Mouse (Mus musculus): Measurements from ENCODE around the gene Sergef. TPM values are rescaled to one million over a fixed set of nuclear protein-coding genes. Genes with fewer than 3 reads are reported as not detected.

Sergef gene
- polyA plus RNA-seq, 1 experiment from 2014 or later, result 13.3 TPM

DNA sequence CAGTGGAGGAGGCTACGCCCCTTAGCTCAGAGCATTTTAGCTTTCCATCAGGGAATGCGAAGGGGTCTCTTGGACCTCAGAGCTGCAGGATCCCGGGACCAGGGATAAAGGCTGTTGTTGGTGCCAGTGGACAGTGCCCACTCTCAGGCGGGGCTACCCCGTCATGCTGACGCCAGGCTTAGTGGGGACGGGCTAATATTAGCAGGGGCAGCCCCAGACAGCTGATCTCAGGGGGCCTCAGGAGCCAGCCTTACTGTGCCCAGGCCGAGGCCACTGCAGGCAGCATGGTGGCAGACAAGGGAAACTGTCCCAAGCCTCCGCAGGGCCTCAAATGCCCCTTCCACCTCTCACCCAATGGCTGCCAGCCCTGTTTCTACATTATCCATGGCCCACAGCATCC is 231.0 kb downstream of the Sergef start:
- no peak overlapping the region for H3K27ac ChIP-seq (ENCODE audit: low read length)
- ATAC-seq (ENCODE audit: low read depth), result no peak
- H3K4me3 ChIP-seq (ENCODE audit: low read length), result no peak overlapping the region
- H3K27me3 ChIP-seq (ENCODE audit: control insufficient read depth, insufficient read depth, low read depth, low read length), result no peaks in the 10 kb centered on the region
- no peaks in the 10 kb centered on the region for H3K9me3 ChIP-seq (ENCODE audit: control insufficient read depth, low read length)
- WGBS, result 75% methylated on average over 9 of the region's 9 CpGs
- no peak overlapping the region for H3K4me2 ChIP-seq (ENCODE audit: low read depth, low read length)
- no peaks in the 10 kb centered on the region for H3K4me1 ChIP-seq (replicated peaks; ENCODE audit: control insufficient read depth, insufficient read depth, low read length)
- no peak overlapping the region for H3K9ac ChIP-seq (ENCODE audit: low read length)
- H3K36me3 ChIP-seq (ENCODE audit: control insufficient read depth, insufficient read depth, low read length), result no peaks in the 10 kb centered on the region

DNA sequence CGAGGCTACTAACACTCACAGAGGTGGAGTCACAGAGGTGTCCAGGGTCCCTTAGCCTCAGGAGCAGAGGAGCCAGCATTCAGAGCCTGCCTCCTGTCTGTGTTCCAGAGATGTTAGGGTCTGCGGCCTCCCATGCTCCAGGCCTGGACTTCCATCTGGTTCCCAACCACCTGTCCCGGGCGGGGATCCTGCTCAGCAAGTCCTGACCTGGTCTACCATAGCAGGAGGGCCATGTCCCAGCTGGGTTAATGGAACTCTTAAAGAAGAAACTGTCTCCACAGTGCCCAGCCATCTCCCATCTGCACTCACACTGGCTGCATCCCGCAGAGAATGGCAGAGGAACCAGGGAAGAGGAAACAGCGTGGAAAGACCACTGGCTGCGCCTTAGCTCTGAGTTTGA is 234.9 kb downstream of the Sergef start:
- Histone ChIP-seq H3K27ac (ENCODE audit: low read length) (no peak overlapping the region), H3K36me3 (ENCODE audit: control insufficient read depth, insufficient read depth, low read length) (no peaks in the 10 kb centered on the region), H3K4me1 (replicated peaks; ENCODE audit: control insufficient read depth, insufficient read depth, low read length) (no peaks in the 10 kb centered on the region), H3K9me3 (ENCODE audit: control insufficient read depth, low read length) (no peaks in the 10 kb centered on the region), H3K9ac (ENCODE audit: low read length) (no peak overlapping the region), H3K4me2 (ENCODE audit: low read depth, low read length) (no peak overlapping the region), H3K27me3 (ENCODE audit: control insufficient read depth, insufficient read depth, low read depth, low read length) (peaks cover 5% of the 10 kb centered on the region; the same call in 1 of the 2 replicates), H3K4me3 (ENCODE audit: low read length) (no peak overlapping the region)
- WGBS, result 73% methylated on average over 7 of the region's 7 CpGs
- ATAC-seq (ENCODE audit: low read depth), result no peak

DNA sequence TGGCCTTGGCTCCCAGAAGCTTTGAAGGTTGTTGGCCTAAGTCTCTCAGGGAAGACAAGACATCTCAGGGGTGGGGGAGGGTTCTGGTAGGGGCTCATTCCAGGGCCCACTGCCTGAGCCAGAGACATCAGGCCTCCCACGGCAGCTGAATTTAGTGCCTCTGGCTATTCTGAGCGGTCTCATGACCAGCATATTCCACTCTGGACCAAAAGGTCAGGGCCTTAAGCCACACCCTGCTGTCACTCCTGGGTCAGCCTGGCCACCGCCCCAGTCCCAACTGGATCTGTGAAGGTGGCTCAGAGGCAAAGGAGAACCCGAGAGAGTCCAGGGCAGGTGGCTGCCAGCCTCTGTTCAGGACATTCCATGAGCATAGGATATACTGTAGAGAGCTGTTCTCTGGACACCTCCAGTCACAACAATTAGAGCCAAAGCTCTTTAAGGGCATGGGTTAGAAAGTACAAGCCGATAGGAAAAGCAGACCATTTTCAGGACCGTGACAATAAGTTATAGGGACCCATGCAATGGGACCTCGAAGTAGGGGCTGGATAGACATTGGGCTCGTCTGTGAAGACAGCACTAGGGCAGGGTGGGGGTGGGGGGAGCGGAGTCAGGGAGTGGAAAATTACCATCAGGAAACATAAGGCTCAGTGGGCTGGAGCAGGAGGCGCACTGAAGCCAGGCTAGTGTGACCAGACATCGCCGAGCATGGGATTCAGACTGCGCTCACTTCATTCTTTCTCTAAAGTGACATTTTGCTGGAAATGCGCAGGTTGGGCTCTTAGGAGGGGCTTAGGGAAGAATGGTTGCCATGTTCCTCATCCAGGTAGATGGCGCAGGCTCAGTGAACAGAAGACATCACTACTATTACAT is 235.8 kb downstream of the Sergef start:
- 76% methylated on average over 15 of the region's 15 CpGs for WGBS
- H3K4me1 ChIP-seq (replicated peaks; ENCODE audit: control insufficient read depth, insufficient read depth, low read length), result no peaks in the 10 kb centered on the region
- no peaks in the 10 kb centered on the region for H3K9me3 ChIP-seq (ENCODE audit: control insufficient read depth, low read length)
- no peaks in the 10 kb centered on the region for H3K36me3 ChIP-seq (ENCODE audit: control insufficient read depth, insufficient read depth, low read length)
- ATAC-seq (ENCODE audit: low read depth), result no peak
- H3K9ac ChIP-seq (ENCODE audit: low read length), result no peak overlapping the region
- H3K4me2 ChIP-seq (ENCODE audit: low read depth, low read length), result no peak overlapping the region
- H3K4me3 ChIP-seq (ENCODE audit: low read length), result no peak overlapping the region
- no peak overlapping the region for H3K27ac ChIP-seq (ENCODE audit: low read length)
- H3K27me3 ChIP-seq (ENCODE audit: control insufficient read depth, insufficient read depth, low read depth, low read length), result peaks cover 13% of the 10 kb centered on the region

DNA sequence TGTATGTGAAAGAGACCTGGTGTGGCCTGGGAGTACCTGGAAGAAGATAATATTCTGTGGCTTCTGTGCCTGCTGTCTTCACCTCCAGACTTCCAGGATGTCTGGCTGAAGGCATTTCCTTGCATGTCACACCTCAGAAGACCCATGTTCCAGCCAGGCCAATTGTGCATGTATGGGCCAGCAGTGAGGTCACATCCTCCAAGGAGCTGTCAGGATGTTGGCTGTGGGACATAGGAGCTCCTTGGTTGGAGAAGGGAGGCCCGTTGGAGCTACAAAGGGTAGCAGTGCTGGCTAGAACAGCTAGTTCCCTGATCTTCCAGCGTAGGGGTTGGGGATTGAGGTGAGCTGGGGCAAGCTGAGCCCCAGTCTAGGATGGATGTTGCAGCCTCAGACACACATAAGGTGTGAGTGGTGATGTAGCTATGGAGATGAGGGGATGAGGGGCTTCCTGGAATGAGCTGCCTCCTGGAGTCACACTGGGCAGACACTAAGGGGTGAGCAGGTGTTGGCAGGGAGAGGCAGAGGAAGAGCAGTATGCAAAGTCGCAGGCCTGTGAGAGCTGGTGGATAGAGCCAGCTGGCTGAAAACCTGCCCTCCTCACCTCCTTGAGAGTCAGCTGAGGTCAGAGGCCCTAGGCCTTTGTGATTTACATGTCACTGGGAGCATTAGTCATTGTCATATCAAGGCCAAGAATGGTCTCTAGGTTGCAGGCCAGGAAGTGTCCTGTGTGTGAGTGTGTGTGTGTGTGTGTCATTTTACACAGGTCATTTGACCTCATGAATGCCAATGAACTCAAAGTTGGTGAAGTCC is 238.0 kb downstream of the Sergef start:
- no peak overlapping the region for H3K4me3 ChIP-seq (ENCODE audit: low read length)
- no peaks in the 10 kb centered on the region for H3K36me3 ChIP-seq (ENCODE audit: control insufficient read depth, insufficient read depth, low read length)
- no peak overlapping the region for H3K9ac ChIP-seq (ENCODE audit: low read length)
- no peak for ATAC-seq (ENCODE audit: low read depth)
- 60% methylated on average over 3 of the region's 3 CpGs for WGBS
- no peak overlapping the region for H3K27ac ChIP-seq (ENCODE audit: low read length)
- peaks cover 36% of the 10 kb centered on the region for H3K27me3 ChIP-seq (ENCODE audit: control insufficient read depth, insufficient read depth, low read depth, low read length)
- no peaks in the 10 kb centered on the region for H3K9me3 ChIP-seq (ENCODE audit: control insufficient read depth, low read length)
- H3K4me1 ChIP-seq (replicated peaks; ENCODE audit: control insufficient read depth, insufficient read depth, low read length), result peaks cover 5% of the 10 kb centered on the region
- no peak overlapping the region for H3K4me2 ChIP-seq (ENCODE audit: low read depth, low read length)

DNA sequence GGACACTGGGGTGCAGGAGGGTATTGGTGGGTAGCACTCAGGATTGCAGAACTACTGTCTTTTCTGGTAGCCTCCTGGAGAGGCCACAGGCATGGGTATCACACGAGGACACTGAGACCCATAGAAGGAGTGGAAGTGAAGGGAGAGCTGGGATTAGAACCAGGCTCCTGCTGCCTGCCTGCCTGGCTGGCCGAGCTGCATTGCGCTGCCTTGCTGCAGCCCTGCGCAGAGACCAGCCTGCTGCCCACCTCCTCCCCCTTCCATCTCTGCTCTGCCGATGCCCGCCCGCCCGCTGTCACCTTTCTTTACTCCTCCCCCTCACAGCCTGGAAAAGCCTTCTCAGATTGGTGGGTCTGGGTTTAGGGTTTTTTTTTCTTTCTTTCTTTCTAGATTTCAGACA is 239.3 kb downstream of the Sergef start:
- Histone ChIP-seq H3K36me3 (ENCODE audit: control insufficient read depth, insufficient read depth, low read length) (no peaks in the 10 kb centered on the region), H3K4me2 (ENCODE audit: low read depth, low read length) (no peak overlapping the region), H3K4me3 (ENCODE audit: low read length) (no peak overlapping the region), H3K9ac (ENCODE audit: low read length) (no peak overlapping the region), H3K4me1 (replicated peaks; ENCODE audit: control insufficient read depth, insufficient read depth, low read length) (peaks cover 9% of the 10 kb centered on the region), H3K27ac (ENCODE audit: low read length) (no peak overlapping the region), H3K9me3 (ENCODE audit: control insufficient read depth, low read length) (no peaks in the 10 kb centered on the region), H3K27me3 (ENCODE audit: control insufficient read depth, insufficient read depth, low read depth, low read length) (peaks cover 48% of the 10 kb centered on the region)
- 43% methylated on average over 8 of the region's 8 CpGs for WGBS
- no peak for ATAC-seq (ENCODE audit: low read depth)

DNA sequence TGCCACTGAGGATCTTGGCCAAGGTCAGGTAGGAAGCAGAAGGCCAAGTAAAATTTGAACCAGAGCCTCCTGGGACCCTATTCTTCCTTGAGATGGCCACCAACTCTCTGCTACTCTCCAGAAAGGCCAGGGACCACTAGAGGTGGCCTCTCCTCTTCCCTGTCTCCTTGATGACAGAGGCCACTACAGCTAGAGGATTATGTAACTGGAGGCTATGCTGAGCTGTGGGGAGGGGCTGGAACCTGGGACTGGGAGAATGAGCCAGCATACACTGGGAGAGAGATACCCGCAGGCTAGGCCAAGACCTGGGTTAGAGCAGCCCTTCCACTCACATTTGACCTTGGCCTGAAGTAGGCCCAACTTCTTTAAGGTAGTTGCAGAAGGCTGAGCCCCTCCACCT is 239.9 kb downstream of the Sergef start:
- no peaks in the 10 kb centered on the region for H3K9me3 ChIP-seq (ENCODE audit: control insufficient read depth, low read length)
- peaks cover 55% of the 10 kb centered on the region for H3K27me3 ChIP-seq (ENCODE audit: control insufficient read depth, insufficient read depth, low read depth, low read length)
- 85% methylated on average over 1 of the region's 1 CpGs for WGBS
- no peak for ATAC-seq (ENCODE audit: low read depth)
- no peak overlapping the region for H3K9ac ChIP-seq (ENCODE audit: low read length)
- H3K4me3 ChIP-seq (ENCODE audit: low read length), result no peak overlapping the region
- H3K36me3 ChIP-seq (ENCODE audit: control insufficient read depth, insufficient read depth, low read length), result no peaks in the 10 kb centered on the region
- H3K27ac ChIP-seq (ENCODE audit: low read length), result no peak overlapping the region
- peaks cover 9% of the 10 kb centered on the region for H3K4me1 ChIP-seq (replicated peaks; ENCODE audit: control insufficient read depth, insufficient read depth, low read length)
- H3K4me2 ChIP-seq (ENCODE audit: low read depth, low read length), result no peak overlapping the region

DNA sequence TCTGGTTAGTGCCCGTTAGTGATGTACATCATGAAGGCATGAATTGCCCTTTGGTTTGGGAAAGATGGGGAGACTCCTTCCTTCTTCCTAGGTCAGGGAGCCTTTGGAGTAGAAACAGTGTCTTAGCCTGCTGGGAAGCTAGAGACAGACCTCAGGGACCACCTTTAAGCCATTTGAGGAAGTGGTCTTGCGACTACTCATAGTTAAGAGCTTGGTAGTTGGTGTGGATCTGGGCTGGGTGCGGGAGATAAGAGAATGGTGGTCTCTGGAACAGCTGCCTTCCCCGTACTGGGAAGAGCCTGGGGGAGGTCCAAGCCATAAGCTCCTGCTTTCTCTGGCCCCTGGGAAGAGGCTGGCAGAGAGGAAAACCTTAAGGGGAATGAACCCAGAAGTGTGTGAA is 241.0 kb downstream of the Sergef start:
- Histone ChIP-seq H3K9ac (ENCODE audit: low read length) (no peak overlapping the region), H3K4me2 (ENCODE audit: low read depth, low read length) (no peak overlapping the region), H3K36me3 (ENCODE audit: control insufficient read depth, insufficient read depth, low read length) (no peaks in the 10 kb centered on the region), H3K27me3 (ENCODE audit: control insufficient read depth, insufficient read depth, low read depth, low read length) (peaks cover 66% of the 10 kb centered on the region), H3K27ac (ENCODE audit: low read length) (no peak overlapping the region), H3K4me3 (ENCODE audit: low read length) (no peak overlapping the region), H3K9me3 (ENCODE audit: control insufficient read depth, low read length) (no peaks in the 10 kb centered on the region), H3K4me1 (replicated peaks; ENCODE audit: control insufficient read depth, insufficient read depth, low read length) (peaks cover 9% of the 10 kb centered on the region)
- WGBS, result 63% methylated on average over 4 of the region's 4 CpGs
- ATAC-seq (ENCODE audit: low read depth), result no peak

DNA sequence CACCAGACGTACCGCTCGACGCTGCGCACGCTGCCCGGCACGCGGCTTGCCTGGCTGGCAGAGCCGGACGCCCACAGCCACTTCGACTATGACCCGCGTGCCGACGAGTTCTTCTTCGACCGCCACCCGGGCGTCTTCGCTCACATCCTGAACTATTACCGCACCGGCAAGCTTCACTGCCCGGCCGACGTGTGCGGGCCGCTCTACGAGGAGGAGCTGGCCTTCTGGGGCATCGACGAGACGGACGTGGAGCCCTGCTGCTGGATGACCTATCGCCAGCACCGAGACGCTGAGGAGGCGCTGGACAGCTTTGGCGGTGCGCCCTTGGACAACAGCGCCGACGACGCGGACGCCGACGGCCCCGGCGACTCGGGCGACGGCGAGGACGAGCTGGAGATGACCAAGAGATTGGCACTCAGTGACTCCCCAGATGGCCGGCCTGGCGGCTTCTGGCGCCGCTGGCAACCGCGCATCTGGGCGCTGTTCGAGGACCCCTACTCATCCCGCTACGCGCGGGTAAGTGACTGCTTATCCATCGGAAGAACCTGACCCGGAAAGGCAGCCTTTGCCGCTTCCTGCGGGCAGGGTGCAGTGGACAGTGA is 241.8 kb downstream of the Sergef start:
- H3K9ac ChIP-seq (ENCODE audit: low read length), result no peak overlapping the region
- no peaks in the 10 kb centered on the region for H3K36me3 ChIP-seq (ENCODE audit: control insufficient read depth, insufficient read depth, low read length)
- WGBS, result 9% methylated on average over 63 of the region's 70 CpGs
- peaks cover 68% of the 10 kb centered on the region for H3K27me3 ChIP-seq (ENCODE audit: control insufficient read depth, insufficient read depth, low read depth, low read length)
- H3K4me3 ChIP-seq (ENCODE audit: low read length), result peak overlapping the region; percentile 52
- peaks cover 9% of the 10 kb centered on the region for H3K4me1 ChIP-seq (replicated peaks; ENCODE audit: control insufficient read depth, insufficient read depth, low read length)
- no peak overlapping the region for H3K27ac ChIP-seq (ENCODE audit: low read length)
- no peak for ATAC-seq (ENCODE audit: low read depth)
- H3K9me3 ChIP-seq (ENCODE audit: control insufficient read depth, low read length), result no peaks in the 10 kb centered on the region
- H3K4me2 ChIP-seq (ENCODE audit: low read depth, low read length), result peak overlapping the region; percentile 88
